Mouse (Mus musculus) lung, postnatal 0 days (tissue): Measurements from ENCODE around the gene Tesk2.

Experiments
- CTCF ChIP-seq: IDR thresholded peaks from 2 replicates; pipeline ENCODE4 v1.5.1; 2016; ENCODE audit warnings: antibody characterized with exemption, mild to moderate bottlenecking
- EP300 ChIP-seq: IDR thresholded peaks from 2 replicates; pipeline ENCODE4 v1.6.1; 2016; ENCODE audit warnings: antibody characterized with exemption, mild to moderate bottlenecking, control low read depth

DNA sequence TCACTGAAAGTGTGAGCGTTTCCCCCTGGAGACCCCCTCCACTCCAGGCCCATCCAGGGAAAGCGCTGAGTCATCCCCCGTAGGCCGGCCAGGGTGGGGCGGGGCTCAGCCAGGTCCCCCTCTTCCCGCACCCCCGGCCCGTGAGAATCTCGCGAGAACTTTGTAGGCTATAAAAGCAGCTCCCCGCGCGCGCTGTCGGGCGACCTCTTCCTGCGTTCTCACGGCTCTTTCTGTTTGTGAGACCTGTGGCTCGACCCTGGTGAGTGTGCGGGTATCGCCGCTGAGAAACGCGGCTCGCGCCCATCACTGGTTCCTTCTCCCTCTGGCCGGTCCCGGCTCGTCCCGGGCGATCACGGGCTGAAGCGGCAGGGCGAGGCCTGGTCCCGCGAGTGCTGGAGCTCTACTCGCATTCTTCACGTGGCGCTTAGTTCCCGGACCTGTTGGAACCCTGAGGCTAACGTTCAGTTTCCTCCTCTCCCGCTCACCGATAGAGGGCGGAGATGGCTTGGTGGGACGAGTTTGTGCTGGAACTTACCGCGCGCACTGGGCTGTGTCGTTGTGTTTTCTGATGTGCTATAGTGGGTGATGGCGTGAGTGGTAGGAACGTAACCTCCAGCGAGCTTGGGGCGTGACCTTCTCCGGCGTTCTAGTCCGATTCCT is 35.2 kb upstream of the Tesk2 start, which contains the start of gene Prdx1:
- TF ChIP-seq CTCF = peak; percentile 90
- peak; percentile 96 for TF ChIP-seq EP300
